Mouse (Mus musculus): ENCODE results near the gene Map3k13.
"Not testable (repeated sequence)": the region's sequence is repeated elsewhere in the genome, so short reads cannot be mapped to it uniquely, and the experiment has no call there.

GRCm38 (mm10) chr16:21908906-21909305 lies 114.8 kb downstream of the Map3k13 start:
- not testable (repeated sequence) for TF ChIP-seq CTCF, EP300 (IDR thresholded peaks at IDR 0.05; ENCODE audit: low read depth)

Measured in liver, embryonic 14.5 days (tissue).